20 mouse cellular contexts compared by ENCODE assay signal in the genomic region with DNA sequence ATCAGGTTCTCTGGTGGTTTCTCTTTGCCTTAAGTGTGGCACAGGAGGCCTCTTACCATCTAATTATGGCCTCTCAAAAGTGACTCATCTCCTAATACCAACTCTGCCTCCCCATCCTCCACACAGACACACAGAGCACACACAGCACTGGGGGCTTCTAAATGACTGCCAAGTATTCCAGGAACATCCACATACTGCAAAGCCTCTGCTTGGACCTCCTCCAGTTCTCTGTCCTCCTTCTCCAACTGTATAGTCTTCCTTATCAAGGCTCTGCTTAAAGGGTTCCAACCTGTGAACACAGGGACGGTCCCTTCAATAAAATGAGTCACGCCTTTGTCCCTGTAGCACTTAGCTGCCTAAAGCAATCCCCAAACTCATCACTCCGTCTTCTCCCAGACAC. TPM values are rescaled to one million over a fixed set of nuclear protein-coding genes. Genes with fewer than 3 reads are reported as not detected.
DNase-seq lines count a peak whose midpoint lies in the region; ATAC-seq and TF ChIP-seq lines count a peak whose summit lies in the region.
"Had no signal": no experiment of that assay in that cellular context is flagged by ENCODE, and none has a peak within 500 bp of the region (broad histone marks: within the 10 kb centered on the region; RNA-seq: fewer than 3 reads in every experiment).

No protein-coding gene starts in this region.

- no peaks in the 10 kb centered on the region for H3K79me2 ChIP-seq in myocyte (ENCODE audit: control insufficient read depth, insufficient read depth)

- no peak overlapping the region for H3K4me2 ChIP-seq in heart, embryonic 16.5 days (ENCODE audit: low read depth, low read length)
- no peak overlapping the region for H3K4me2 ChIP-seq in heart, embryonic 12.5 days
- H3K4me2 ChIP-seq in myocyte (ENCODE audit: low read depth) = peak overlapping the region; percentile 4
- H3K4me2 ChIP-seq: embryonic facial prominence, embryonic 13.5 days; forebrain, embryonic 13.5 days; heart, embryonic 11.5 days; hindbrain, embryonic 12.5 days; intestine, embryonic 15.5 days had no signal

- no peaks in the 10 kb centered on the region for H3K36me3 ChIP-seq in heart, embryonic 16.5 days (ENCODE audit: control insufficient read depth, insufficient read depth)
- no peaks in the 10 kb centered on the region for H3K36me3 ChIP-seq in heart, embryonic 12.5 days
- no peaks in the 10 kb centered on the region for H3K36me3 ChIP-seq in myocyte (ENCODE audit: control insufficient read depth, insufficient read depth)
- H3K36me3 ChIP-seq: embryonic facial prominence, embryonic 13.5 days; hindbrain, embryonic 12.5 days; intestine, embryonic 15.5 days had no signal

- H3K27ac ChIP-seq in heart, embryonic 16.5 days (ENCODE audit: low read length) = no peak overlapping the region
- H3K27ac ChIP-seq in heart, embryonic 12.5 days (ENCODE audit: poor library complexity, severe bottlenecking) = no peak overlapping the region
- H3K27ac ChIP-seq: embryonic facial prominence, embryonic 13.5 days; forebrain, embryonic 13.5 days; heart, adult 2 months; hindbrain, embryonic 12.5 days; intestine, embryonic 15.5 days had no signal

- 38% methylated on average over 3 of the region's 3 CpGs for WGBS in heart, embryonic 16.5 days
- WGBS in heart, embryonic 12.5 days = 37% methylated on average over 3 of the region's 3 CpGs

- no peak overlapping the region for H3K9ac ChIP-seq in heart, embryonic 16.5 days (ENCODE audit: low read length)
- no peak overlapping the region for H3K9ac ChIP-seq in heart, embryonic 12.5 days
- H3K9ac ChIP-seq: embryonic facial prominence, embryonic 13.5 days; forebrain, embryonic 13.5 days; hindbrain, embryonic 12.5 days; intestine, embryonic 15.5 days had no signal

- H3ac ChIP-seq in myocyte (ENCODE audit: control insufficient read depth, insufficient read length) = no peak overlapping the region

- DNase-seq in CD4-positive, CD25-positive, alpha-beta regulatory T cell, adult 2 months (ENCODE audit: low read depth, low spot score) = peak; percentile 15
- DNase-seq in layer of hippocampus, adult 8-10 months (ENCODE audit: low spot score in 2 of 2) = no peak
- no peak for DNase-seq in B cell, adult 2 months
- DNase-seq: adrenal gland, adult 8-10 months; cerebellum, adult 9-11 months; gastrocnemius, postnatal 36 days; heart, adult 2 months; heart, postnatal 36 days; kidney, adult 18-20 months had no signal

- ATAC-seq in heart, embryonic 16.5 days (replicated peaks; ENCODE audit: extremely low read depth, insufficient read depth, low FRiP score) = peak; percentile 45
- no peak for ATAC-seq in heart, embryonic 12.5 days (ENCODE audit: insufficient number of reproducible peaks, low FRiP score)
- peak; percentile 29 for ATAC-seq in activated CD4-positive, CD25-positive, alpha-beta regulatory T cell, adult 4 months
- ATAC-seq in granulocyte monocyte progenitor cell, adult 5-6 weeks (replicated peaks; ENCODE audit: poor library complexity, severe bottlenecking) = no peak
- ATAC-seq: forebrain, embryonic 13.5 days; hindbrain, embryonic 16.5 days; intestine, embryonic 15.5 days had no signal

- no peak for TF ChIP-seq POLR2A in myocyte (IDR thresholded peaks at IDR 0.05; ENCODE audit: insufficient read length, low read depth)

- no peak overlapping the region for H3K4me3 ChIP-seq in heart, embryonic 16.5 days (ENCODE audit: low read length)
- H3K4me3 ChIP-seq in heart, embryonic 12.5 days = no peak overlapping the region
- H3K4me3 ChIP-seq in myocyte = no peak overlapping the region
- H3K4me3 ChIP-seq: embryonic facial prominence, embryonic 13.5 days; forebrain, embryonic 13.5 days; heart, adult 2 months; hindbrain, embryonic 12.5 days; intestine, embryonic 15.5 days had no signal

- no peaks in the 10 kb centered on the region for H3K27me3 ChIP-seq in heart, embryonic 16.5 days (ENCODE audit: control insufficient read depth, insufficient read depth, low read length)
- H3K27me3 ChIP-seq in heart, embryonic 12.5 days (replicated peaks) = no peaks in the 10 kb centered on the region
- H3K27me3 ChIP-seq in myocyte (ENCODE audit: control insufficient read depth, insufficient read depth, insufficient read length) = no peaks in the 10 kb centered on the region
- H3K27me3 ChIP-seq: embryonic facial prominence, embryonic 13.5 days; forebrain, embryonic 13.5 days; hindbrain, embryonic 12.5 days; intestine, embryonic 15.5 days had no signal

- peaks cover 6% of the 10 kb centered on the region for H3K4me1 ChIP-seq in heart, embryonic 16.5 days (ENCODE audit: control insufficient read depth, insufficient read depth, low read length)
- peaks cover 13% of the 10 kb centered on the region for H3K4me1 ChIP-seq in heart, embryonic 12.5 days (replicated peaks)
- H3K4me1 ChIP-seq: intestine, embryonic 15.5 days had no signal

- no peaks in the 10 kb centered on the region for H3K9me3 ChIP-seq in heart, embryonic 16.5 days (replicated peaks; ENCODE audit: control insufficient read depth, low read length)
- no peaks in the 10 kb centered on the region for H3K9me3 ChIP-seq in heart, embryonic 12.5 days (replicated peaks)
- H3K9me3 ChIP-seq: embryonic facial prominence, embryonic 13.5 days; forebrain, embryonic 13.5 days; hindbrain, embryonic 12.5 days; intestine, embryonic 15.5 days had no signal

TF ChIP-seq in myocyte, 11 proteins besides CTCF, POLR2A, EP300 and RAD21:
- TF ChIP-seq MAX (IDR thresholded peaks at IDR 0.05; ENCODE audit: low read depth) (no peak), MYOG (IDR thresholded peaks at IDR 0.05; ENCODE audit: control insufficient read depth in 1 of 3, insufficient read depth in 1 of 3, insufficient read length in 2 of 3, low read depth in 2 of 3) (no peak), CEBPB (IDR thresholded peaks at IDR 0.05; ENCODE audit: insufficient read depth, poor library complexity, severe bottlenecking) (no peak), SRF (IDR thresholded peaks at IDR 0.05; ENCODE audit: control insufficient read depth, insufficient read length, low read depth) (no peak), TCF3 (IDR thresholded peaks at IDR 0.05; ENCODE audit: insufficient read length, low read depth) (no peak)

RNA-seq across cellular contexts. Expression of a gene that starts 51.9 kb away (rescaled TPM):
- 3.9 and 4.5 TPM in 2 replicates for polyA plus RNA-seq in heart, embryonic 16.5 days (2015; fragmentation: Nextera tagmentation; extraction: Ambion mirVana)
- 5.1 and 5.9 TPM in 2 replicates for polyA plus RNA-seq in heart, embryonic 12.5 days (2016; fragmentation: Nextera tagmentation; extraction: Ambion mirVana)
- polyA plus RNA-seq in activated CD4-positive, CD25-positive, alpha-beta regulatory T cell, adult 4 months (2017; shearing (Covaris generic)) = 1 to 10 TPM; 2.5 to 5.0 TPM
- 1.8 TPM for polyA plus RNA-seq in myocyte (2012; fragmentation: generic; extraction: Trizol)
- total RNA-seq in granulocyte monocyte progenitor cell, adult 5-6 weeks (2014; fragmentation: Nextera tagmentation) = 0.62 and 1.6 TPM in 2 replicates
- total RNA-seq in granulocyte monocyte progenitor cell, adult 5-6 weeks (2017) = under 0.01 and 0.30 TPM in 2 replicates
- 100 to 1,000 TPM in 2 of 4 experiments, 10 to 100 TPM in 2; 90.2 to 108 (median 99.6) TPM for total RNA-seq in layer of hippocampus, adult 8-10 months (2022)

Comparison
In these comparisons a context has a peak if more than half of its experiments do, and no peak if none do; other contexts are left out.
1. ATAC-seq: peak in heart, embryonic 16.5 days (single experiment) and activated CD4-positive, CD25-positive, alpha-beta regulatory T cell, adult 4 months (single experiment); none in heart, embryonic 12.5 days (single experiment) and granulocyte monocyte progenitor cell, adult 5-6 weeks (single experiment).